Mouse (Mus musculus): Measurements from ENCODE around the gene Ephx4. TPM values are rescaled to one million over a fixed set of nuclear protein-coding genes. Genes with fewer than 3 reads are reported as not detected.
"Not testable (repeated sequence)": the region's sequence is repeated elsewhere in the genome, so short reads cannot be mapped to it uniquely, and the experiment has no call there.

Gene Ephx4
- polyA plus RNA-seq, 1 experiment from 2014 or later: 1.6 TPM

- Histone ChIP-seq H3K27ac (ENCODE audit: low read depth) (no peak overlapping the region), H3K9ac (no peak overlapping the region), H3K4me1 (ENCODE audit: insufficient read depth) (no peaks in the 10 kb centered on the region), H3K4me3 (ENCODE audit: low read depth, low read length) (no peak overlapping the region), H3K4me2 (no peak overlapping the region), H3K36me3 (ENCODE audit: insufficient read depth) (no peaks in the 10 kb centered on the region), H3K9me3 (ENCODE audit: low read depth, low read length) (no peaks in the 10 kb centered on the region), H3K27me3 (ENCODE audit: insufficient read depth, low read length) (no peaks in the 10 kb centered on the region)
- ATAC-seq (ENCODE audit: insufficient read depth) (no peak), DNase-seq (no peak)
- no peak for TF ChIP-seq CTCF (IDR thresholded peaks at IDR 0.05; ENCODE audit: low read depth)
- 83% methylated on average over 5 of the region's 5 CpGs for WGBS
Observed at GRCm38 (mm10) chr5:107371335-107371734, 31.2 kb upstream of the Ephx4 start.

GRCm38 (mm10) chr5:107373256-107373655 lies 29.3 kb upstream of the Ephx4 start:
- Histone ChIP-seq H3K9ac (no peak overlapping the region), H3K27me3 (ENCODE audit: insufficient read depth, low read length) (no peaks in the 10 kb centered on the region), H3K4me3 (ENCODE audit: low read depth, low read length) (no peak overlapping the region), H3K36me3 (ENCODE audit: insufficient read depth) (0 out of 2 replicates have a peak, but pooled peaks cover 2% of the 10 kb centered on the region), H3K4me1 (ENCODE audit: insufficient read depth) (no peaks in the 10 kb centered on the region), H3K27ac (ENCODE audit: low read depth) (no peak overlapping the region), H3K9me3 (ENCODE audit: low read depth, low read length) (no peaks in the 10 kb centered on the region), H3K4me2 (no peak overlapping the region)
- no peak for DNase-seq
- TF ChIP-seq CTCF (IDR thresholded peaks at IDR 0.05; ENCODE audit: low read depth): no peak
- ATAC-seq (ENCODE audit: insufficient read depth): no peak
- 74% methylated on average over 4 of the region's 4 CpGs for WGBS

- H3K4me1 ChIP-seq (ENCODE audit: insufficient read depth); DNase-seq; H3K27me3 ChIP-seq (ENCODE audit: insufficient read depth, low read length); H3K4me3 ChIP-seq (ENCODE audit: low read depth, low read length); H3K36me3 ChIP-seq (ENCODE audit: insufficient read depth); H3K9me3 ChIP-seq (ENCODE audit: low read depth, low read length); H3K27ac ChIP-seq (ENCODE audit: low read depth); H3K4me2 ChIP-seq; ATAC-seq (ENCODE audit: insufficient read depth); H3K9ac ChIP-seq: not testable (repeated sequence)
- TF ChIP-seq CTCF (IDR thresholded peaks at IDR 0.05; ENCODE audit: low read depth): peak; percentile 33; the same call in 1 of the 2 replicates
Observed at GRCm38 (mm10) chr5:107386448-107386847, 16.1 kb upstream of the Ephx4 start.

GRCm38 (mm10) chr5:107387788-107388187 lies 14.7 kb upstream of the Ephx4 start:
- WGBS: 81% methylated on average over 1 of the region's 1 CpGs
- no peak overlapping the region for H3K4me3 ChIP-seq (ENCODE audit: low read depth, low read length)
- no peak overlapping the region for H3K9ac ChIP-seq
- ATAC-seq (ENCODE audit: insufficient read depth) (no peak), DNase-seq (no peak)
- H3K27ac ChIP-seq (ENCODE audit: low read depth): no peak overlapping the region
- no peak overlapping the region for H3K4me2 ChIP-seq
- no peaks in the 10 kb centered on the region for H3K36me3 ChIP-seq (ENCODE audit: insufficient read depth)
- TF ChIP-seq CTCF (IDR thresholded peaks at IDR 0.05; ENCODE audit: low read depth): no peak
- no peaks in the 10 kb centered on the region for H3K27me3 ChIP-seq (ENCODE audit: insufficient read depth, low read length)
- H3K9me3 ChIP-seq (ENCODE audit: low read depth, low read length): no peaks in the 10 kb centered on the region
- no peaks in the 10 kb centered on the region for H3K4me1 ChIP-seq (ENCODE audit: insufficient read depth)

- no peak overlapping the region for H3K4me3 ChIP-seq (ENCODE audit: low read depth, low read length)
- H3K27ac ChIP-seq (ENCODE audit: low read depth): no peak overlapping the region
- H3K27me3 ChIP-seq (ENCODE audit: insufficient read depth, low read length): no peaks in the 10 kb centered on the region
- no peak for ATAC-seq (ENCODE audit: insufficient read depth)
- H3K4me1 ChIP-seq (ENCODE audit: insufficient read depth): no peaks in the 10 kb centered on the region
- H3K9ac ChIP-seq: no peak overlapping the region
- H3K36me3 ChIP-seq (ENCODE audit: insufficient read depth): no peaks in the 10 kb centered on the region
- 88% methylated on average over 2 of the region's 2 CpGs for WGBS
- no peak for TF ChIP-seq CTCF (IDR thresholded peaks at IDR 0.05; ENCODE audit: low read depth)
- no peak overlapping the region for H3K4me2 ChIP-seq
- DNase-seq: no peak
- no peaks in the 10 kb centered on the region for H3K9me3 ChIP-seq (ENCODE audit: low read depth, low read length)
Observed at GRCm38 (mm10) chr5:107389373-107389772, 13.2 kb upstream of the Ephx4 start.

- H3K9me3 ChIP-seq (ENCODE audit: low read depth, low read length): no peaks in the 10 kb centered on the region
- no peaks in the 10 kb centered on the region for H3K4me1 ChIP-seq (ENCODE audit: insufficient read depth)
- TF ChIP-seq CTCF (IDR thresholded peaks at IDR 0.05; ENCODE audit: low read depth): no peak
- H3K27me3 ChIP-seq (ENCODE audit: insufficient read depth, low read length): no peaks in the 10 kb centered on the region
- ATAC-seq (ENCODE audit: insufficient read depth): no peak
- 52% methylated on average over 2 of the region's 2 CpGs for WGBS
- no peaks in the 10 kb centered on the region for H3K36me3 ChIP-seq (ENCODE audit: insufficient read depth)
- no peak overlapping the region for H3K27ac ChIP-seq (ENCODE audit: low read depth)
- H3K9ac ChIP-seq: no peak overlapping the region
- H3K4me2 ChIP-seq: no peak overlapping the region
- no peak overlapping the region for H3K4me3 ChIP-seq (ENCODE audit: low read depth, low read length)
- DNase-seq: no peak
Observed at GRCm38 (mm10) chr5:107394437-107394836, 8.1 kb upstream of the Ephx4 start.

GRCm38 (mm10) chr5:107403011-107403946 lies 743 bp downstream of the Ephx4 start:
- no peak for TF ChIP-seq CTCF (IDR thresholded peaks at IDR 0.05; ENCODE audit: low read depth)
- Histone ChIP-seq H3K4me2 (peak overlapping the region; percentile 93), H3K4me1 (ENCODE audit: insufficient read depth) (no peaks in the 10 kb centered on the region), H3K9ac (peak overlapping the region; percentile 55), H3K36me3 (ENCODE audit: insufficient read depth) (no peaks in the 10 kb centered on the region), H3K4me3 (ENCODE audit: low read depth, low read length) (peak overlapping the region; percentile 43), H3K27ac (ENCODE audit: low read depth) (no peak overlapping the region), H3K27me3 (ENCODE audit: insufficient read depth, low read length) (peaks cover 31% of the 10 kb centered on the region), H3K9me3 (ENCODE audit: low read depth, low read length) (no peaks in the 10 kb centered on the region)
- peak; percentile 83 for ATAC-seq (ENCODE audit: insufficient read depth)
- peak; percentile 36 for DNase-seq
- 1% methylated on average over 79 of the region's 80 CpGs for WGBS

Measured in lung, embryonic 14.5 days (tissue).